Mouse (Mus musculus): ENCODE results near the gene Scgb3a1. TPM values are rescaled to one million over a fixed set of nuclear protein-coding genes. Genes with fewer than 3 reads are reported as not detected.

Scgb3a1 gene
- polyA plus RNA-seq, 1 experiment from 2014 or later, result not detected

Other genes starting within 250 kb of the Scgb3a1 start
- gene Olfr1389, start 240.5 kb upstream of the Scgb3a1 start, polyA plus RNA-seq (2014; fragmentation: Nextera tagmentation; extraction: Ambion mirVana), result not detected in 2 replicates
- gene Olfr1388, start 227.0 kb upstream of the Scgb3a1 start, polyA plus RNA-seq (2014; fragmentation: Nextera tagmentation; extraction: Ambion mirVana), result 0.15 and 0.24 TPM in 2 replicates
- gene Olfr1387, start 208.3 kb upstream of the Scgb3a1 start, polyA plus RNA-seq (2014; fragmentation: Nextera tagmentation; extraction: Ambion mirVana), result not detected in 2 replicates
- gene Olfr1386, start 198.6 kb upstream of the Scgb3a1 start, polyA plus RNA-seq (2014; fragmentation: Nextera tagmentation; extraction: Ambion mirVana), result not detected in 2 replicates
- not detected in 2 replicates for gene Olfr1385, start 174.5 kb upstream of the Scgb3a1 start, polyA plus RNA-seq (2014; fragmentation: Nextera tagmentation; extraction: Ambion mirVana)
- gene Olfr1384, start 156.9 kb upstream of the Scgb3a1 start, polyA plus RNA-seq (2014; fragmentation: Nextera tagmentation; extraction: Ambion mirVana), result not detected in 2 replicates
- not detected in 2 replicates for gene Olfr1383, start 144.0 kb upstream of the Scgb3a1 start, polyA plus RNA-seq (2014; fragmentation: Nextera tagmentation; extraction: Ambion mirVana)
- gene Olfr1382, start 135.4 kb upstream of the Scgb3a1 start, polyA plus RNA-seq (2014; fragmentation: Nextera tagmentation; extraction: Ambion mirVana), result not detected in 2 replicates
- gene Olfr1381, start 120.2 kb upstream of the Scgb3a1 start, polyA plus RNA-seq (2014; fragmentation: Nextera tagmentation; extraction: Ambion mirVana), result not detected in 2 replicates
- gene Olfr1380, start 106.7 kb upstream of the Scgb3a1 start, polyA plus RNA-seq (2014; fragmentation: Nextera tagmentation; extraction: Ambion mirVana), result not detected in 2 replicates
- gene Flt4, start 54.3 kb upstream of the Scgb3a1 start, polyA plus RNA-seq (2014; fragmentation: Nextera tagmentation; extraction: Ambion mirVana), result 6.0 and 6.1 TPM in 2 replicates
- 48.5 and 53.3 TPM in 2 replicates for gene Cnot6, start 49.1 kb downstream of the Scgb3a1 start, polyA plus RNA-seq (2014; fragmentation: Nextera tagmentation; extraction: Ambion mirVana)
- gene Gfpt2, start 130.6 kb downstream of the Scgb3a1 start, polyA plus RNA-seq (2014; fragmentation: Nextera tagmentation; extraction: Ambion mirVana), result 7.0 and 7.7 TPM in 2 replicates
- 32.2 and 33.4 TPM in 2 replicates for gene Mapk9, start 183.1 kb downstream of the Scgb3a1 start, polyA plus RNA-seq (2014; fragmentation: Nextera tagmentation; extraction: Ambion mirVana)
- 0.28 and 0.46 TPM in 2 replicates for gene Rasgef1c, start 238.2 kb downstream of the Scgb3a1 start, polyA plus RNA-seq (2014; fragmentation: Nextera tagmentation; extraction: Ambion mirVana)